Mouse (Mus musculus) stomach, embryonic 14.5 days (tissue): ENCODE measurements around the gene Agtrap. TPM values are rescaled to one million over a fixed set of nuclear protein-coding genes. Genes with fewer than 3 reads are reported as not detected.

Experiments used
- ATAC-seq: fragments of 200-750 bp; cut with Nextera tagmentation; 2 replicates; pipeline ENCODE4 v1.8.0; 2017; ENCODE audit warnings: low read depth, moderate TSS enrichment; ENCODE audit not compliant: insufficient number of reproducible peaks, insufficient read depth, low FRiP score
- H3K27ac ChIP-seq: fragments of 300-500 bp; sonication (generic); 2 replicates; pipeline ENCODE4 v1.5.1; 2014; ENCODE audit warnings: mild to moderate bottlenecking, low read length, moderate library complexity, mixed read lengths
- H3K27me3 ChIP-seq: fragments of 300-500 bp; sonication (generic); 2 replicates; pipeline ENCODE4 v1.6.1; 2014; ENCODE audit warnings: low read length, control low read depth, mixed read lengths; ENCODE audit not compliant: control insufficient read depth, insufficient read depth
- H3K36me3 ChIP-seq: fragments of 300-500 bp; sonication (generic); 2 replicates; pipeline ENCODE4 v1.6.1; 2014; ENCODE audit warnings: mild to moderate bottlenecking, control low read depth, low read length, moderate library complexity, mixed read lengths; ENCODE audit not compliant: control insufficient read depth, insufficient read depth
- H3K4me1 ChIP-seq: fragments of 300-500 bp; sonication (generic); 2 replicates; pipeline ENCODE4 v1.6.1; 2014; ENCODE audit warnings: low read length, control low read depth, mixed read lengths; ENCODE audit not compliant: control insufficient read depth, insufficient read depth
- H3K4me2 ChIP-seq: fragments of 300-500 bp; sonication (generic); replicated peaks from 2 replicates; pipeline ENCODE4 v1.6.1; 2014; ENCODE audit warnings: low read depth, low read length, control low read depth
- H3K4me3 ChIP-seq: fragments of 300-500 bp; sonication (generic); 2 replicates; pipeline ENCODE4 v1.5.1; 2014; ENCODE audit warnings: low read depth, low read length, control low read depth
- H3K9ac ChIP-seq: fragments of 300-500 bp; sonication (generic); replicated peaks from 2 replicates; pipeline ENCODE4 v1.6.1; 2014; ENCODE audit warnings: low read depth, mild to moderate bottlenecking, control low read depth, low read length, moderate library complexity, mixed read lengths
- H3K9me3 ChIP-seq: fragments of 300-500 bp; sonication (generic); 2 replicates; pipeline ENCODE4 v1.6.1; 2016; ENCODE audit warnings: low read depth, low read length, control low read depth; ENCODE audit not compliant: control insufficient read depth
- WGBS: fragments of 180-500 bp; shearing (Covaris S2); extraction: QIAGEN DNeasy Blood & Tissue Kit; methylation state at CpG from one replicate; pipeline ENCODE4 v1.1.7; 2014; 5-methylcytosine and 5-hydroxymethylcytosine counted together
- polyA plus RNA-seq: library from polyadenylated mRNA; unstranded; fragments of >200 nt; fragmentation: Nextera tagmentation; extraction: Ambion mirVana; gene quantifications from 2 replicates; pipeline ENCODE4 v1.2.1, GENCODE M21; 2014

Gene Agtrap
- polyA plus RNA-seq, 1 experiment from 2014 or later, result 13.3 TPM

DNA sequence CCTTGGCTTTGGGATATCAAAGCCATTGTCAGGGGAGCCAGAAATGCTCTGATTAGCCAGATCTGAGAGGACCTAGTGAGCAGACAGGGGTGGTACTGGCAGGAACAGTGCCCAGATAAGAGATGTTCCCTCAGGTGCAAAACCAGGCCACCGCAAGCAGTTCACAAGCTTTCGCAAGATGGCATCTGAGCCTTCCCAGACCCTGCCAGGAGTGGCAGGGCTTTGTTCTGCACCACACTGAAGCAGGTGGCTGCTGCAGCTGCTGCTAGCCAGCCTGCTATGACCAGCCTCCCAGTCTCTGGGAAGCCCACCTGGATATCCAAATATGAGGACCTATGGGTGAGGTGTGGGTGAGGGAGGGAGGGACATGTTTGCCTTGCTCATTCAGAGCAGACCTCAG, 10.1 kb upstream of the Agtrap start:
- no peak overlapping the region for H3K9ac ChIP-seq
- WGBS, result 93% methylated on average over 2 of the region's 2 CpGs
- no peak overlapping the region for H3K27ac ChIP-seq
- no peaks in the 10 kb centered on the region for H3K4me1 ChIP-seq
- ATAC-seq, result no peak
- H3K9me3 ChIP-seq, result no peaks in the 10 kb centered on the region
- H3K27me3 ChIP-seq, result no peaks in the 10 kb centered on the region
- no peak overlapping the region for H3K4me2 ChIP-seq
- H3K4me3 ChIP-seq, result no peak overlapping the region
- no peaks in the 10 kb centered on the region for H3K36me3 ChIP-seq

DNA sequence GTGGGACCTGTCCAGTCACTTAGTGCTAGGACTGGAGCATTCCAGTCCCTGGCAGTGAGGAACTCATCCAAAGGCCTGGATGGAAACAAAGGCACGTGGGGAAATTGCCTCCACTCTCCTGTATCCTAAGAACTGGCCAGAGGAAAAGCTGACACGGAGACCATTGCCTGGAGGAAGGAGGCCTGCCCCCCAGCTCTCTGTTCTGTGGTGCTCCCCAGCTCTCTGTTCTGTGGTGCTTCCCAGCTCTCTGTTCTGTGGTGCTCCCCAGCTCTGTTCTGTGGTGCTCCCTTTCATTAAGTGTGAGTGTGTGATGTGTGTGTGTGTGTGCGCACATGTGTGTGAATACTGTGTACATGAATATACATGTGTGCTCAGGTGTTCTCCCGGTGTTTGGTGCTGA, 7.2 kb upstream of the Agtrap start:
- no peak overlapping the region for H3K27ac ChIP-seq
- ATAC-seq, result no peak
- no peaks in the 10 kb centered on the region for H3K4me1 ChIP-seq
- H3K4me3 ChIP-seq, result no peak overlapping the region
- H3K4me2 ChIP-seq, result no peak overlapping the region
- H3K9ac ChIP-seq, result no peak overlapping the region
- H3K27me3 ChIP-seq, result no peaks in the 10 kb centered on the region
- 70% methylated on average over 4 of the region's 4 CpGs for WGBS
- H3K9me3 ChIP-seq, result no peaks in the 10 kb centered on the region
- no peaks in the 10 kb centered on the region for H3K36me3 ChIP-seq

DNA sequence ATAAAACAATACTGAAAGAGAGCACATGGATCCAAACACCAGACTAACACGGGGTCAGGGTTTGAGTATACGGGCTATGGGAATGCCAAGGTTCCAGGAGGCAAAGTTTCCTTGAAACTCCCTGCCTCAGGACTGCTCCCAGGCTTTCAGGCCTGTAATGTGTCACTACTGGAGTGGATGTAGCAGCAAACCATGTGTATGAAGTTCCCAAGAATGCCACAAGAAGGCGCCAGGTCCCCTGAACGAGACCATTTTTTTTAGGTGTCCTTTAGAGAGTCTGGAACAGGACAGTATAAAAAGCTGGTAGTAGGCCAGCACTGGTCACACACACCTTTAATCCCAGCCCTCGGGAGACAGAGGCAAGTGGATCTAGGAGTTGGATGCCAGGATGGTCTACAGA, 6.3 kb upstream of the Agtrap start:
- Histone ChIP-seq H3K9ac (no peak overlapping the region), H3K4me1 (no peaks in the 10 kb centered on the region), H3K36me3 (no peaks in the 10 kb centered on the region), H3K4me2 (no peak overlapping the region), H3K9me3 (no peaks in the 10 kb centered on the region), H3K4me3 (no peak overlapping the region), H3K27me3 (no peaks in the 10 kb centered on the region), H3K27ac (no peak overlapping the region)
- no peak for ATAC-seq
- 84% methylated on average over 5 of the region's 5 CpGs for WGBS

DNA sequence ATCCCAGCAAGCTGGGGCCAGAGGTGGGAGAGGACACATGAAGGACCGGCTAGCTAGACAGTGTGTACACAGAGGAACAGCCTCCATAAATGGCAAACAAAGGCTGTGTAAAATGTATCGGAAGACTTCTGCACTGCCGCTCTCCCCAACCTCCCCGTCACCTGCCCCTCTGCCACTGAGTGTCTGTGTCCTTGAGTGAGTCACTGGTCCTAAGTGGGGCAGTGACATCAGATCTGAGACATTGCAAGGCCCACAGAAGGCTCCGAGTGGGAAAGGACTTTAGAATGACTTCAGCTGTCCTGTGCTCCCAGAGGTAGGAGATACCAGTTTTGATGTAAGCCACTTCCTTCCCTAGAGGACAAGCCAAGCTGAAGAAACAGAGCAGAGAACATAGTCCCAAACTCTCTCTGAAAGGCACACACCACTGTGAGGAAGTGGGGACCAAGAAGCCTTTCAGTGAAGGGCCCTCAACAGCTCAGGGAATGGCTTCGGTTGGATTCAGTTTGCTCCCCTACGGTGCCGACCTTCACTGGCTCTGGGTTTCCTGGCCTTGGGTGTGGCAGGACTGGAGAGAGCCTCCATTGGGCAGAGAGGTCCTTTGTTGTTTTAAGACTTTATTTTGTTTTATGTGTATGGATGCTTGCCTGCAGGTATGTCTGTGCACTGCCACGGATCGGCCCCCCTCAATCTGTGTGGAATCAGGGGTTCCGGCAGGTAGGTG, 4.9 kb upstream of the Agtrap start:
- WGBS, result 86% methylated on average over 11 of the region's 11 CpGs
- ATAC-seq, result no peak
- H3K36me3 ChIP-seq, result no peaks in the 10 kb centered on the region

DNA sequence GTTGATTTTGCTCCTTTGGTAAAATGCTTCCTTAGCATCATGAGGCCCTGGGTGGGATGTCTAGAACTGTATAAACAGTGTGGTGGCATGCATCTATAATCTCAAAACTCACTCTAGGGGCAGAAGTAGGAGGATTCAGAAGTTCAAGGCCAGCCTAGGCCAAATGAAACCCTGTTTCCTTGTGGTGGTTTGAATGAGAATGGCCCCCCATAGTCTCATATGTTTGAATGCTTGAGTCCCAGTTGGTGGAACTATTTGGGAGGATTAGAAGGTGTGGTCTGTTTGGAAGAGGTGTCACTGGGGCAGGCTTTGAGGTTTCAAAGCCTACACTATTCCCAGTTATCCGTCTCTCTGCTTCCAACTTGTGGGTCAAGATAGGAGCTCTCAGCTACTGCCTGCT, 3.4 kb upstream of the Agtrap start:
- WGBS, result 81% methylated on average over 1 of the region's 1 CpGs

More for the DNA sequence above, 4.9 kb upstream of the Agtrap start:
- H3K4me2 ChIP-seq, result no peak overlapping the region
- no peaks in the 10 kb centered on the region for H3K27me3 ChIP-seq
- no peak overlapping the region for H3K9ac ChIP-seq
- no peak overlapping the region for H3K4me3 ChIP-seq
- no peaks in the 10 kb centered on the region for H3K9me3 ChIP-seq
- H3K4me1 ChIP-seq, result no peaks in the 10 kb centered on the region
- no peak overlapping the region for H3K27ac ChIP-seq

DNA sequence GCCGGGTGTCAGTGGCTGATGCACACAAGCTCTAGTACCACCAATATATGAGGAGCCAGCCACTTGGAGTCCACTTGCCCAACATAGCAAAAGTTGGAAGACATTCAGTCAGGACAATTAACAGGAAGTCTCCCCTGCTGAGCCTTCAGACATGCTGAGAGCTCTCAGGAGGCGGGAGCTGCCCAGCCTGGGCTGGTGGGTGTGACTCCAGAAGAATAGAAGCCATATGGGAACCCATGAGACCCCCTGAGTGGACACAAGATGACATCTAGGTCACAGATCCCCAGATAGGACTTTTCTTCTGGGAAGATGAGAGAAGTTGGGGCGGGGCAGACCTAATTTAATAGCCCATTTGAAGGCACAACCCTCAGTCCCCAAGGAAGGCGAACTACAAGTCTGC, 1.3 kb upstream of the Agtrap start:
- ATAC-seq, result no peak
- H3K9me3 ChIP-seq, result no peaks in the 10 kb centered on the region
- no peak overlapping the region for H3K9ac ChIP-seq
- peaks cover 8% of the 10 kb centered on the region; the same call in 1 of the 2 replicates for H3K4me1 ChIP-seq
- H3K4me3 ChIP-seq, result no peak overlapping the region
- no peaks in the 10 kb centered on the region for H3K27me3 ChIP-seq
- H3K27ac ChIP-seq, result no peak overlapping the region
- H3K4me2 ChIP-seq, result no peak overlapping the region
- WGBS, result 62% methylated on average over 4 of the region's 4 CpGs
- H3K36me3 ChIP-seq, result no peaks in the 10 kb centered on the region

More for the DNA sequence above, 3.4 kb upstream of the Agtrap start:
- Histone ChIP-seq H3K27me3 (no peaks in the 10 kb centered on the region), H3K4me1 (peaks cover 5% of the 10 kb centered on the region; the same call in 1 of the 2 replicates), H3K27ac (no peak overlapping the region), H3K4me2 (no peak overlapping the region), H3K9ac (no peak overlapping the region), H3K4me3 (no peak overlapping the region), H3K36me3 (no peaks in the 10 kb centered on the region), H3K9me3 (no peaks in the 10 kb centered on the region)
- no peak for ATAC-seq

DNA sequence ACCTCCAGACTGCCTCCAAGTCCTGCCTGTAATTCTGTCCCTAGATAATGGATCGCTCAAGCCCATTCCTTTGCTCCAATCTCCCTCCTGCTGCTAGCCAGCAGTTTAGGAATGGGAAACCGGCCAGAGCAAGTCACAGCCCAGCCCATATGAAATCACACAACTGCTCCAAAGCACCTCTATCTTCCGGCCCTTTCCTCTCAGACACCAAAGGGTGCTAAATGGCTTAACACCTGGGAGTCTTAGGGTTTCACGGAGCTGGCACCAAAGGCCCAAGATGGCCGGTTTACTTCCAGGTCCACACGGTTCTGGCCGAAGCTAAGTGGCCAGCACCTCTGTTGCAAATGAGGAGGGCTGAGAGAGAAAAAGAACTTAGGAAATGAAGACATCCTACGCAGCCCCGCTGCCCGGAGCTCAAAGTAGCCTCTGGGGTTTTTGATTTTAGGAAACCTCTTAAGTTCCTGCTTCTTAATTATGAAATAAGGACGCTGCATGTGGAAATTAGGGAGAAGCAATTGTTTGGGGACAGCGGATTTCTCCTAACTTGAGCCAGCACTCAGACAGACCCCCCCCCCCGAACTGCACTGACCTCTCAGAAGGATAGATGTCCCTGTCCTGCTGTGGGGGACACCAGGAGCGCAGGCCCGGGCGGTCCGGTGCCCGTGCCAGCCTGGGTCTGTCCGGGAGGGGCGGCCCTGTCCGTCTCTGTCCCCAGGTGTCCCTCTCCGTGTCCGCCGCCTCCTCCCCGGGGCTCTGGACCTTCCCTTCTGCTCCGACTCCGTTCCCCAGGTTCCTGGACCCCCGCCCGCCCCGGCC, 532 bp downstream of the Agtrap start:
- Histone ChIP-seq H3K4me3 (peak overlapping the region; percentile 78), H3K9ac (peak overlapping the region; percentile 64), H3K4me1 (peaks cover 16% of the 10 kb centered on the region; the same call in 1 of the 2 replicates), H3K27ac (peak overlapping the region; percentile 1; the same call in 1 of the 2 replicates), H3K4me2 (peak overlapping the region; percentile 87), H3K9me3 (no peaks in the 10 kb centered on the region), H3K36me3 (no peaks in the 10 kb centered on the region), H3K27me3 (no peaks in the 10 kb centered on the region)
- peak; percentile 34; the same call in 1 of the 2 replicates for ATAC-seq
- WGBS, result 3% methylated on average over 30 of the region's 30 CpGs

DNA sequence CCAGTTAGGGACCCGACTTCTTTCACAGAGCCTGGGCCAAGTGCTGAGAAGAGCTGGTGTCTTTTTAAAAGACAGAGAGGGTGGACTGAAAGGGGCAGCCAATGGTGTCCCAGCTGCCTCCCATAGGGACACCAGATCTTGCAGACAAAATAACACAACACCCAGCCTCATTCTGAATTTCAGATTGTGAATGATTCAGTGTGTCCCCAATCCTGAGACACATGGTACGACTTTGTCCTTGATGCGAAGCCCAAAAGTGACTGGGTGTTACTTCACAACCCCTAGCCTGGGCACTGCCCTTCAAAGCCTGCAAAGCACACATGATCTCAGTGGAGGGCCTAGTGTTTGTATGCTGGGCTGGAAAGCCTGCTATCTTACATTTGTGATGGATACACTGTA, 1.9 kb downstream of the Agtrap start:
- no peak for ATAC-seq
- H3K9me3 ChIP-seq, result no peaks in the 10 kb centered on the region
- peaks cover 16% of the 10 kb centered on the region; the same call in 1 of the 2 replicates for H3K4me1 ChIP-seq
- no peak overlapping the region for H3K27ac ChIP-seq
- no peak overlapping the region for H3K4me2 ChIP-seq
- H3K27me3 ChIP-seq, result no peaks in the 10 kb centered on the region
- H3K36me3 ChIP-seq, result no peaks in the 10 kb centered on the region; the same call in 1 of the 2 replicates
- H3K9ac ChIP-seq, result no peak overlapping the region
- H3K4me3 ChIP-seq, result no peak overlapping the region
- 76% methylated on average over 3 of the region's 3 CpGs for WGBS
